Mouse (Mus musculus) heart, embryonic 12.5 days (tissue): ENCODE data around the gene Mlh1. TPM values are rescaled to one million over a fixed set of nuclear protein-coding genes. Genes with fewer than 3 reads are reported as not detected.

Experiments
- ATAC-seq: fragments of 200-750 bp; cut with Nextera tagmentation; 2 replicates; pipeline ENCODE4 v1.8.0; 2017; ENCODE audit warnings: moderate TSS enrichment, moderate library complexity; ENCODE audit not compliant: insufficient number of reproducible peaks, low FRiP score
- H3K27ac ChIP-seq: fragments of 300-500 bp; sonication (generic); 2 replicates; pipeline ENCODE4 v1.5.1; 2016; ENCODE audit warnings: mild to moderate bottlenecking, moderate library complexity; ENCODE audit not compliant: poor library complexity, severe bottlenecking
- H3K27me3 ChIP-seq: fragments of 300-500 bp; sonication (generic); replicated peaks from 2 replicates; pipeline ENCODE4 v1.6.1; 2016; ENCODE audit warnings: mild to moderate bottlenecking, moderate library complexity
- H3K36me3 ChIP-seq: fragments of 300-500 bp; sonication (generic); 2 replicates; pipeline ENCODE4 v1.6.1; 2016; ENCODE audit warnings: mild to moderate bottlenecking, moderate library complexity
- H3K4me1 ChIP-seq: fragments of 300-500 bp; sonication (generic); replicated peaks from 2 replicates; pipeline ENCODE4 v1.6.1; 2016; ENCODE audit warnings: mild to moderate bottlenecking
- H3K4me2 ChIP-seq: fragments of 300-500 bp; sonication (generic); 2 replicates; pipeline ENCODE4 v1.6.1; 2016; ENCODE audit warnings: mild to moderate bottlenecking, moderate library complexity
- H3K4me3 ChIP-seq: fragments of 300-500 bp; sonication (generic); 2 replicates; pipeline ENCODE4 v1.5.1; 2016; ENCODE audit warnings: mild to moderate bottlenecking
- H3K9ac ChIP-seq: fragments of 300-500 bp; sonication (generic); 2 replicates; pipeline ENCODE4 v1.6.1; 2016; ENCODE audit warnings: mild to moderate bottlenecking, moderate library complexity
- H3K9me3 ChIP-seq: fragments of 300-500 bp; sonication (generic); replicated peaks from 2 replicates; pipeline ENCODE4 v1.6.1; 2016; ENCODE audit warnings: mild to moderate bottlenecking, moderate library complexity
- WGBS: fragments of 180-500 bp; shearing (Covaris S2); methylation state at CpG from one replicate; pipeline ENCODE4 v1.1.7; 2016; 5-methylcytosine and 5-hydroxymethylcytosine counted together
- polyA plus RNA-seq: library from polyadenylated mRNA; unstranded; fragments of >200 nt; fragmentation: Nextera tagmentation; extraction: Ambion mirVana; gene quantifications from 2 replicates; pipeline ENCODE4 v1.2.1, GENCODE M21; 2016

Mlh1 gene
- polyA plus RNA-seq, result 39.3 and 44.0 TPM in 2 replicates

DNA sequence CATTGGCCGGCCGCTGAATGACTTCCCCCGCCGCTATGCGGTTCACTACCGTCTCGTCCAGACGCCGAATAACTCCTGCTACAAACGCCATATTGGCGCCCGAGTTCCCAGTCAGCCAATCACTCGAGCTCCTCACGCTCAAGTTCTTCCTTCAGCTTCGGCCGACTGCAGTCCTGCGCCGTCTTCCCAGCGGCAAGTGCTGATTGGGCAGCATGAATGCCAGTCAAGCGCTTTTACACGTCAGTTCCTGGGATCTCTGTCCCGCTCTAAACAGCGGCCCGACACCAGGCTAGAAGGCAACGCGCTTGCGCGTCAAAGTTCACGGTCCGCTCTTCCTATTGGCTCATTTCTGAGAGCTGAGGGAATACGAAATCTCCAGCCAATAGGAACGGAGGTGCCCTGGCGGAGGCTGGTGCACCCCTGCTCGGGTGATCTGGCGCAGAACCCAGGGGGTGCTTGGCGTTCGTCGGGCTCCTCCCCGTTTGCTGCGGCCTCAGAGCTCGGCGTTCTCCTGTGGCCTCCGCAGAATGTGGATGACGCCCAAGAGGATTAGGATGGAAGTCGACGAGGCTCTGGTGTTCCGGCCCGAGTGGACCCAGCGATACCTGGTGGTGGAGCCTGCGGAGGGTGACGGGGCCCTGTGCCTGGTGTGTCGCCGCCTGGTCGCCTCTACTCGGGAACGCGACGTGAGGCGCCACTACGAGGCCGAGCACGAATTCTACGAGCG is at the start of gene Mlh1, which contains the start of gene Epm2aip1:
Mlh1 (minus strand) TSS at position 358 of the 727 bp plus-strand sequence.
Epm2aip1 (plus strand) TSS at position 496 of the 727 bp plus-strand sequence.
- peak within 1 kb of the TSS; percentile 92 for H3K4me2 ChIP-seq
- H3K9ac ChIP-seq, result peak within 1 kb of the TSS; percentile 95

DNA sequence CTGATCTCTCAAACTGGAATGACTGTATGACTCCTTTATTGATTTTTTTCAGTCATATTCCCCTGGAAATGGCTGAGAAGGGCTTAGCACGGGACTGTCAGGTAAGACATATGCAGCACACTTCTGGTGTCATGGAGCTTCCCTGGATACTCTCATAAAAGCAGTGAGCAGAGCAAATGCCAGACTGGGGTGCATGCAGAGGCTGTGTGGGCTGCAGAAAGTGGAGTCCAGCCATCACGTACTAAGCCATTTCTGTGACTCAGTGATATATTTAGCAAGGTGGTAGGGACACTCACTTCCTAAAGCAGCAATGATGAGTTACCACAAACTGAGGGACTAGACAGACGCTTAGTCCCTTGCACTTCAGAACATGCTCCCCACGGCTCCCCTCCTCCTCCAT is 49.3 kb upstream of the Mlh1 start:
- no peak overlapping the region for H3K9ac ChIP-seq
- H3K4me3 ChIP-seq, result no peak overlapping the region
- WGBS, result 68% methylated on average over 4 of the region's 4 CpGs
- peaks cover 9% of the 10 kb centered on the region; the same call in 1 of the 2 replicates for H3K27me3 ChIP-seq
- no peak overlapping the region for H3K27ac ChIP-seq
- H3K4me1 ChIP-seq, result no peaks in the 10 kb centered on the region
- H3K9me3 ChIP-seq, result no peaks in the 10 kb centered on the region
- no peak for ATAC-seq
- no peak overlapping the region for H3K4me2 ChIP-seq
- no peaks in the 10 kb centered on the region for H3K36me3 ChIP-seq

More for the DNA sequence above, at the start of gene Mlh1, which contains the start of gene Epm2aip1:
- ATAC-seq, result peak; percentile 99
- Histone ChIP-seq H3K27me3 (no peaks in the 10 kb centered on the region), H3K4me1 (peaks cover 30% of the 10 kb centered on the region), H3K27ac (peak within 1 kb of the TSS; percentile 98), H3K36me3 (peaks cover 26% of the 10 kb centered on the region), H3K9me3 (no peaks in the 10 kb centered on the region), H3K4me3 (peak within 1 kb of the TSS; percentile 85)
- WGBS, result under 1% methylated on average over 64 of the region's 64 CpGs

DNA sequence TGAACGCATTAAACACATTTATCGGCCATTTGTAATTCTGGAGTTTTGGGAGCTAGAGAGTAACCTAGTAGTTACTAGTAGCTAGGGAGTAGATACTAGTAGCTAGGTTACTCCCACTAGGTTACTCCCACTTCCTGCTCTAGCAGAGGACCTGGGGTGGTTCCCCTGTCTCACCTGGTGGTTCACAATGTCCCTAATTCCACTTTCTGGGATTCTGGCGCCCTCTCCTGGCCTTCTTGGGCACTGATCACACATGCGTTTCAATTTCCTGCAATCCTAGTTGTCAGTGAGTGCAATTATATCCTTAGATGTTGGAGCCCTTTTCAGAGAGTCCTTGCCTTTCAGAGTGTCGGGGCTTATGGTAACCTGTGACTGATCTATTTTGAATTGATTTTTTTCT is 42.6 kb upstream of the Mlh1 start:
- Histone ChIP-seq H3K27me3 (peaks cover 54% of the 10 kb centered on the region), H3K9ac (no peak overlapping the region), H3K27ac (no peak overlapping the region), H3K4me1 (peaks cover 15% of the 10 kb centered on the region), H3K4me2 (no peak overlapping the region), H3K36me3 (no peaks in the 10 kb centered on the region), H3K4me3 (no peak overlapping the region), H3K9me3 (no peaks in the 10 kb centered on the region)
- no peak for ATAC-seq
- 33% methylated on average over 5 of the region's 5 CpGs for WGBS

GRCm38 (mm10) chr9:111313793-111314192 is 42.2 kb upstream of the Mlh1 start:
- Histone ChIP-seq H3K27me3 (peaks cover 56% of the 10 kb centered on the region), H3K4me2 (no peak overlapping the region), H3K36me3 (no peaks in the 10 kb centered on the region), H3K9me3 (no peaks in the 10 kb centered on the region), H3K4me3 (no peak overlapping the region), H3K4me1 (peaks cover 15% of the 10 kb centered on the region), H3K9ac (no peak overlapping the region), H3K27ac (no peak overlapping the region)
- 25% methylated on average over 5 of the region's 5 CpGs for WGBS
- ATAC-seq, result no peak

GRCm38 (mm10) chr9:111313299-111313698 is 41.7 kb upstream of the Mlh1 start:
- Histone ChIP-seq H3K4me3 (no peak overlapping the region), H3K27ac (no peak overlapping the region)
- WGBS, result 15% methylated on average over 5 of the region's 6 CpGs

GRCm38 (mm10) chr9:111312442-111313141 is 41.0 kb upstream of the Mlh1 start:
- Histone ChIP-seq H3K9ac (peak overlapping the region; percentile 57; the same call in 1 of the 2 replicates), H3K4me1 (peaks cover 15% of the 10 kb centered on the region), H3K9me3 (no peaks in the 10 kb centered on the region), H3K4me2 (peak overlapping the region; percentile 96), H3K36me3 (no peaks in the 10 kb centered on the region), H3K27ac (no peak overlapping the region), H3K27me3 (peaks cover 54% of the 10 kb centered on the region), H3K4me3 (peak overlapping the region; percentile 59)
- under 1% methylated on average over 44 of the region's 59 CpGs for WGBS
- peak; percentile 39; the same call in 1 of the 2 replicates for ATAC-seq

More at GRCm38 (mm10) chr9:111313299-111313698, 41.7 kb upstream of the Mlh1 start:
- Histone ChIP-seq H3K27me3 (peaks cover 57% of the 10 kb centered on the region), H3K36me3 (no peaks in the 10 kb centered on the region), H3K4me1 (peaks cover 15% of the 10 kb centered on the region), H3K4me2 (no peak overlapping the region), H3K9me3 (no peaks in the 10 kb centered on the region), H3K9ac (no peak overlapping the region)
- no peak for ATAC-seq

- H3K27me3 ChIP-seq, result peaks cover 54% of the 10 kb centered on the region
- 1% methylated on average over 77 of the region's 98 CpGs for WGBS
- H3K9ac ChIP-seq, result peak overlapping the region; percentile 57; the same call in 1 of the 2 replicates
- H3K4me1 ChIP-seq, result peaks cover 15% of the 10 kb centered on the region
- H3K36me3 ChIP-seq, result no peaks in the 10 kb centered on the region
- ATAC-seq, result no peak; the same call in 1 of the 2 replicates
- H3K9me3 ChIP-seq, result no peaks in the 10 kb centered on the region
- H3K4me2 ChIP-seq, result peak overlapping the region; percentile 96
- H3K27ac ChIP-seq, result no peak overlapping the region
- H3K4me3 ChIP-seq, result peak overlapping the region; percentile 59
Measured at GRCm38 (mm10) chr9:111311843-111312441, 40.4 kb upstream of the Mlh1 start.

DNA sequence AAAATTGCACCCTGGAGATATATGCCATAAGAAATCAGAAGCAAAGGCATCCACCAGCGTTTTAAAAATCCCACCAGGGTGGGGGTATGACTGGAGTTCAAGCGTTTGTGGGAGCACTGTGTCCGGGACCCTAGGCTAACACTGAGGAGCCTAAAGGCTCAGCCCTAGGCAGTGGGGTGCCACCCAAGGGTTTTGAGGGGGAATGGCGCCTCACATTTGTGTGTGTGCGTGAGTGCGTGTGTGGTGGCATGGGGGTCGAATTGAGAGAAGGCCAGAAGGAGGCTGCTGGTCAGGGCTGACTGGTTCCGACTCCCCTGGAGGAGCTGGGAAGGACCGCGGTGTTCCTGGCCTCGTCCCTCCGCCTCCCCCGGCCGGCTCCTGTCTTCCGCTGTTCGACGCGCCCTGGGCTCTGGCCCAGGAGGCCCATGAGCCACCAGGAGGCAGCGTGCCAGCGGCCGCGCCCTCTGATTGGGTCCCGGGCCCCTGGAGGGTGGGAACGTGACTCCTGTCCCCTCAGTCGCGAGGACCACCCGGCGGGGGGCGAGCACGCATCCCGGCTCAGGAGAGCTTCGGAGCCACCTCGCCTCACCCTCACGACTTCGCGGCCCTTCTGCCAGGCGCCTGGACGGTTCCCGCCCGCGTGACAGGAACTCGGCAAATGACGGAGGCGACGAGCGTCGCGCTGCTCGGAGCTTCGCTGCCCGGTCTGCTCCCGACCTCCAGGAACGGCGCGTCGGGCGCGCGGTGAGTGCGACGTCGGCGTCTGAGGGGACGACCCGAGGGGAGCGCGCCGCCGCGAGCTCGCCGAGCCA is 39.6 kb upstream of the Mlh1 start, which contains the start of gene Trank1:
Trank1 (plus strand) TSS at position 709 of the 812 bp plus-strand sequence.
- no peaks in the 10 kb centered on the region for H3K36me3 ChIP-seq
- H3K4me3 ChIP-seq, result peak within 1 kb of the TSS; percentile 59
- ATAC-seq, result peak; percentile 29; the same call in 1 of the 2 replicates
- H3K9ac ChIP-seq, result peak within 1 kb of the TSS; percentile 57; the same call in 1 of the 2 replicates
- H3K27ac ChIP-seq, result no peak within 1 kb of the TSS
- no peaks in the 10 kb centered on the region for H3K9me3 ChIP-seq
- H3K27me3 ChIP-seq, result peaks cover 56% of the 10 kb centered on the region
- peaks cover 15% of the 10 kb centered on the region for H3K4me1 ChIP-seq
- WGBS, result 9% methylated on average over 72 of the region's 72 CpGs
- H3K4me2 ChIP-seq, result peak within 1 kb of the TSS; percentile 96

DNA sequence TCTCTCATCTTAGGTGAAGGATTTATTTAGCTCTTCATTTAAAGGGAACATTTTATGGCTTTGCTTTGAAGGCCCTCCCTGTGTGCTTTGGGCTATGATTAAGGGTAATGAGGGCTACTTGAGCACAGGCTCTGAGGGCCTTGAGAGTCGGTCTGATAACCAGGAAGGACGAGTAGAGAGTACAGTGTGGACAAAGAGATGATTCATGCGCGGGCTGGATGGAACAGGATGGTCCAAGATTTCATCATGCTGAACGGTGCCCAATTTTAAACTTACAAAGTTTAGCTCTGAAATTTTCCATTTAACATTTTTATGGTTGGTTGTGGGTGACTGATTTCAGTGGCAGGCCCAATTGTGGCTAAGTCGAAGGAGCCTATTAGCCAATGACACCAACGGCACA is 34.6 kb upstream of the Mlh1 start:
- no peak for ATAC-seq
- no peaks in the 10 kb centered on the region for H3K4me1 ChIP-seq
- no peak overlapping the region for H3K4me2 ChIP-seq
- no peak overlapping the region for H3K27ac ChIP-seq
- H3K9me3 ChIP-seq, result no peaks in the 10 kb centered on the region
- WGBS, result 79% methylated on average over 7 of the region's 7 CpGs
- H3K4me3 ChIP-seq, result no peak overlapping the region
- H3K27me3 ChIP-seq, result peaks cover 37% of the 10 kb centered on the region
- no peaks in the 10 kb centered on the region for H3K36me3 ChIP-seq
- no peak overlapping the region for H3K9ac ChIP-seq

DNA sequence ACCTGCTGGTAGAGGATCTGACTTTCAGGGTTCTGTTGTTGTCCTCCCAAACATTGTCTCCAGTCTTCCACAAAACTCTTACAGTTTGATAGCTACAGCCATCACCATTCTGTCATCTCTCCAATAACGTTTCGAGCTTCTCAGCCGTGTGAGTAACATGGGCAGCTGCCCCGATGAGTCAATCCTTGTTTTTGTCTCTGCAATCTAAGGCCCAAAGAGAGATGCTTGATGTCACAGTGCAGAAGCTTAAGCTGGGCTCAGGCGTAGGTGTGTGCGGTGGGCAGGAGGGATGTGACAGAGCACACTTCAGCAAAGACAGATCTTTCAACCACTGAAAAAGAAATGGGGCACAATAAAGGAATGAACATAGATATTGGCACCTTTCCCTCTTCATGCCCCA is 32.4 kb upstream of the Mlh1 start:
- 81% methylated on average over 6 of the region's 6 CpGs for WGBS
- no peaks in the 10 kb centered on the region for H3K9me3 ChIP-seq
- no peak overlapping the region for H3K4me3 ChIP-seq
- H3K4me1 ChIP-seq, result no peaks in the 10 kb centered on the region
- no peak overlapping the region for H3K27ac ChIP-seq
- no peak overlapping the region for H3K4me2 ChIP-seq
- ATAC-seq, result no peak
- H3K27me3 ChIP-seq, result peaks cover 18% of the 10 kb centered on the region
- H3K9ac ChIP-seq, result no peak overlapping the region
- no peaks in the 10 kb centered on the region for H3K36me3 ChIP-seq
